Mouse (Mus musculus): ENCODE measurements at regions not wholly inside any gene's neighbourhood (a gene's known extent, or its start where the extent isn't known, plus 50 kb on each side); places are given as distances from the start of the nearest gene placed in this dataset.

GRCm38 (mm10) chr10:19434661-19435060 is 78.3 kb downstream of the Olig3 start:
- Histone ChIP-seq H3K27me3 (ENCODE audit: insufficient read depth, low read length) (0 out of 2 replicates have a peak, but pooled peaks cover 6% of the 10 kb centered on the region), H3K36me3 (ENCODE audit: insufficient read depth) (no peaks in the 10 kb centered on the region), H3K27ac (ENCODE audit: low read depth, low read length) (no peak overlapping the region), H3K9ac (no peak overlapping the region), H3K4me1 (ENCODE audit: insufficient read depth) (no peaks in the 10 kb centered on the region), H3K9me3 (ENCODE audit: low read length) (no peaks in the 10 kb centered on the region), H3K4me3 (ENCODE audit: low read depth, low read length) (no peak overlapping the region), H3K4me2 (ENCODE audit: low read depth) (no peak overlapping the region)
- ATAC-seq (no peak), DNase-seq (peak; percentile 25)
- no peak for TF ChIP-seq CTCF (IDR thresholded peaks at IDR 0.05; ENCODE audit: low read depth)
- 63% methylated on average over 6 of the region's 6 CpGs for WGBS

GRCm38 (mm10) chr10:19441807-19442206 is 85.5 kb downstream of the Olig3 start:
- Histone ChIP-seq H3K9ac (no peak overlapping the region), H3K36me3 (ENCODE audit: insufficient read depth) (no peaks in the 10 kb centered on the region), H3K4me1 (ENCODE audit: insufficient read depth) (no peaks in the 10 kb centered on the region), H3K4me3 (ENCODE audit: low read depth, low read length) (no peak overlapping the region), H3K27ac (ENCODE audit: low read depth, low read length) (no peak overlapping the region), H3K4me2 (ENCODE audit: low read depth) (no peak overlapping the region), H3K27me3 (ENCODE audit: insufficient read depth, low read length) (peaks cover 6% of the 10 kb centered on the region; the same call in 1 of the 2 replicates), H3K9me3 (ENCODE audit: low read length) (no peaks in the 10 kb centered on the region)
- 28% methylated on average over 12 of the region's 12 CpGs for WGBS
- DNase-seq, result no peak
- TF ChIP-seq CTCF (IDR thresholded peaks at IDR 0.05; ENCODE audit: low read depth), result no peak
- ATAC-seq, result no peak

- Histone ChIP-seq H3K9me3 (ENCODE audit: low read length) (no peaks in the 10 kb centered on the region), H3K4me2 (ENCODE audit: low read depth) (no peak overlapping the region), H3K27me3 (ENCODE audit: insufficient read depth, low read length) (peaks cover 6% of the 10 kb centered on the region; the same call in 1 of the 2 replicates), H3K27ac (ENCODE audit: low read depth, low read length) (no peak overlapping the region), H3K9ac (no peak overlapping the region), H3K36me3 (ENCODE audit: insufficient read depth) (no peaks in the 10 kb centered on the region), H3K4me3 (ENCODE audit: low read depth, low read length) (no peak overlapping the region), H3K4me1 (ENCODE audit: insufficient read depth) (no peaks in the 10 kb centered on the region)
- ATAC-seq, result no peak
- 63% methylated on average over 8 of the region's 8 CpGs for WGBS
- DNase-seq, result no peak
- no peak for TF ChIP-seq CTCF (IDR thresholded peaks at IDR 0.05; ENCODE audit: low read depth)
Measured at GRCm38 (mm10) chr10:19443516-19443915, 87.2 kb downstream of the Olig3 start.

GRCm38 (mm10) chr10:19448838-19449559 is 92.7 kb downstream of the Olig3 start:
- Histone ChIP-seq H3K9me3 (ENCODE audit: low read length) (no peaks in the 10 kb centered on the region), H3K27ac (ENCODE audit: low read depth, low read length) (no peak overlapping the region), H3K4me2 (ENCODE audit: low read depth) (no peak overlapping the region), H3K4me1 (ENCODE audit: insufficient read depth) (no peaks in the 10 kb centered on the region), H3K27me3 (ENCODE audit: insufficient read depth, low read length) (no peaks in the 10 kb centered on the region), H3K4me3 (ENCODE audit: low read depth, low read length) (no peak overlapping the region), H3K9ac (no peak overlapping the region), H3K36me3 (ENCODE audit: insufficient read depth) (no peaks in the 10 kb centered on the region)
- no peak for TF ChIP-seq CTCF (IDR thresholded peaks at IDR 0.05; ENCODE audit: low read depth)
- DNase-seq, result no peak
- whole genome bisulfite sequencing, result 76% methylated on average over 12 of the region's 12 CpGs
- no peak for ATAC-seq

DNA sequence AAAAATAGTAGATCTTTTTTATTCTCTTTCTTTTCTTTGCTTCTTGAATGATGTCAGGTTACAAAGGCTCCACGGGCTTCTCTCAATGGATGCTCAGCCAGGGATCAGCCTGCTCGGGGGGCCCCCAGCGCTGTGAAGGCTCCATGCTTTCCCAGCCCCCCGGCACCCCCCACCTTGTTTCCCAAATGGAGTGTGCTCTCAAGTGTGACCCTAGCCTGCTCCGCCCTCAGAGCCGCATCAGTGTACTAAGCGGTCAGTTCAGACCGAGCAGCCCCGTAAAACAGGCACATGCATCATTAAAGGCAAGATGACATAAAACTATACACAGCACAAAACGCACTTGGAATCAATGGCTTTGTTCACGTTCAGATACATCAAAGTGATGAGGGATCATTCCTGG is 102.7 kb downstream of the Olig3 start:
- Histone ChIP-seq H3K27me3 (ENCODE audit: insufficient read depth, low read length) (peaks cover 7% of the 10 kb centered on the region), H3K4me2 (ENCODE audit: low read depth) (no peak overlapping the region), H3K4me1 (ENCODE audit: insufficient read depth) (no peaks in the 10 kb centered on the region), H3K27ac (ENCODE audit: low read depth, low read length) (no peak overlapping the region), H3K36me3 (ENCODE audit: insufficient read depth) (no peaks in the 10 kb centered on the region), H3K9ac (no peak overlapping the region), H3K9me3 (ENCODE audit: low read length) (no peaks in the 10 kb centered on the region), H3K4me3 (ENCODE audit: low read depth, low read length) (no peak overlapping the region)
- WGBS, result 31% methylated on average over 11 of the region's 11 CpGs
- no peak for TF ChIP-seq CTCF (IDR thresholded peaks at IDR 0.05; ENCODE audit: low read depth)
- no peak for ATAC-seq
- DNase-seq, result no peak

- no peak for TF ChIP-seq CTCF (IDR thresholded peaks at IDR 0.05; ENCODE audit: low read depth)
- Histone ChIP-seq H3K4me1 (ENCODE audit: insufficient read depth) (no peaks in the 10 kb centered on the region), H3K36me3 (ENCODE audit: insufficient read depth) (no peaks in the 10 kb centered on the region), H3K9ac (no peak overlapping the region), H3K27ac (ENCODE audit: low read depth, low read length) (no peak overlapping the region), H3K9me3 (ENCODE audit: low read length) (no peaks in the 10 kb centered on the region), H3K4me3 (ENCODE audit: low read depth, low read length) (no peak overlapping the region), H3K27me3 (ENCODE audit: insufficient read depth, low read length) (peaks cover 7% of the 10 kb centered on the region), H3K4me2 (ENCODE audit: low read depth) (no peak overlapping the region)
- no peak for DNase-seq
- no peak for ATAC-seq
- WGBS, result 53% methylated on average over 5 of the region's 5 CpGs
Measured at GRCm38 (mm10) chr10:19459709-19460108, 103.4 kb downstream of the Olig3 start.

- H3K4me2 ChIP-seq (ENCODE audit: low read depth), result no peak overlapping the region
- H3K4me1 ChIP-seq (ENCODE audit: insufficient read depth), result no peaks in the 10 kb centered on the region
- no peaks in the 10 kb centered on the region for H3K9me3 ChIP-seq (ENCODE audit: low read length)
- 47% methylated on average over 4 of the region's 4 CpGs for WGBS
- no peak for TF ChIP-seq CTCF (IDR thresholded peaks at IDR 0.05; ENCODE audit: low read depth)
- DNase-seq, result peak; percentile 8
- no peak overlapping the region for H3K27ac ChIP-seq (ENCODE audit: low read depth, low read length)
- peaks cover 7% of the 10 kb centered on the region for H3K27me3 ChIP-seq (ENCODE audit: insufficient read depth, low read length)
- ATAC-seq, result no peak
- H3K4me3 ChIP-seq (ENCODE audit: low read depth, low read length), result no peak overlapping the region
- no peak overlapping the region for H3K9ac ChIP-seq
- H3K36me3 ChIP-seq (ENCODE audit: insufficient read depth), result no peaks in the 10 kb centered on the region
Measured at GRCm38 (mm10) chr10:19460164-19460563, 103.8 kb downstream of the Olig3 start.
